Mouse (Mus musculus) embryonic fibroblast, embryonic 13.5 days (primary cell): ENCODE data around the gene Rac1. TPM values are rescaled to one million over a fixed set of nuclear protein-coding genes. Genes with fewer than 3 reads are reported as not detected.

Experiments
- H3K27ac ChIP-seq: 2 replicates; pipeline ENCODE4 v1.5.1; 2012; ENCODE audit warnings: low read length, control low read depth, inconsistent platforms; ENCODE audit not compliant: insufficient read depth
- H3K4me1 ChIP-seq: 2 replicates; pipeline ENCODE4 v1.6.1; 2011; ENCODE audit warnings: low read length; ENCODE audit not compliant: control insufficient read depth, insufficient read depth
- H3K4me3 ChIP-seq: 2 replicates; pipeline ENCODE4 v1.5.1; 2011; ENCODE audit warnings: mild to moderate bottlenecking, control low read depth, low read length; ENCODE audit not compliant: insufficient read depth
- CTCF ChIP-seq: IDR thresholded peaks from 2 replicates; pipeline ENCODE4 v1.5.1; 2011; ENCODE audit warnings: mild to moderate bottlenecking, control low read depth, low read length, moderate library complexity, borderline replicate concordance; ENCODE audit not compliant: insufficient read depth
- POLR2A ChIP-seq: IDR thresholded peaks from 2 replicates; pipeline ENCODE4 v1.6.1; 2011; ENCODE audit warnings: low read depth, mild to moderate bottlenecking, control low read depth, low read length, moderate library complexity
- polyA plus RNA-seq: library from polyadenylated mRNA; stranded (reverse); fragments of >200 nt; gene quantifications from 2 replicates; pipeline ENCODE4 v1.2.4, GENCODE M21; 2011; ENCODE audit warnings: low read depth; ENCODE audit not compliant: missing spikeins, insufficient read length

Gene Rac1
- polyA plus RNA-seq, 1 experiment: 474 TPM

- Histone ChIP-seq H3K4me1 (no peaks in the 10 kb centered on the region), H3K4me3 (no peak overlapping the region), H3K27ac (no peak overlapping the region)
- TF ChIP-seq CTCF (no peak), POLR2A (no peak)
Measured at GRCm38 (mm10) chr5:143499686-143500085, 28.1 kb downstream of the Rac1 start.

DNA sequence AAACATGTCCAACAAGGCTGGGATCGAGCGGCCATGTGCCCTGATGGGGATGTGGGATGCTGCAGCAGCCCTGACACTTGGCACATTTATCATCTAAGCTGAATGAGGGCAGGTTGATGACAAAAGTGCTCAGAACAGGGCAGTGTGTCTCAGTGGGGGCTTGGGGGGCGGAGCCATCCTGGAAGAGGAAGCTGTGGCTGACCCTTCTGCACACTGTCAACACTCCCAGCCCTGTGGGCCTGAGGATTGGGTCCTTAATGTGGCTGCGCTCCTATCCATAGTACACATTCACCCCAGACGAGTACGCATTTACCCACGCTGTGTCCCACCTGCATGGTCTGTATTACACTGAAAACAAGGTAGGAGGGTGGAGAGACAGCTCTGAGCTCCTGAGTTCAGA, 28.6 kb downstream of the Rac1 start:
- no peak overlapping the region for H3K4me3 ChIP-seq
- H3K4me1 ChIP-seq: no peaks in the 10 kb centered on the region
- no peak overlapping the region for H3K27ac ChIP-seq
- TF ChIP-seq POLR2A: no peak
- no peak for TF ChIP-seq CTCF

DNA sequence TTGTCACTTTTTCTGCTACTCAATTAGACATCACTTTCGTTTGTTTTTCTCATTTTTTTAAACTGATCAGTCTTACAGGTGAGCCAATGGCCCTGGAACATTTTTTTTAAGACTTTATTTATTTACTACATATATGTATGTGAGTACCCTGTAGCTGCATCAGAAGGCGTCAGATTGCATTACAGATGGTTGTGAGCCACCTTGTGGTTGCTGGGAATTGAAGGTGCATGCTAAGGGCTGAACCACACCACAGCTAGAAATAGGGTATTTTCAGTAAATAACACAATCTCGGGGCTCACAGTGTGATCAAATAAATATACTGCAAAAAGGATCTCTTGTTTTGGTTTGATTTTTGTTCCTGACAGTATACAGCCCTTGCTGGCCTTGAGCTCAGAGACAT, 30.4 kb downstream of the Rac1 start:
- no peak overlapping the region for H3K27ac ChIP-seq
- TF ChIP-seq POLR2A: no peak
- 0 out of 2 replicates have a peak, but pooled peaks have one; percentile 3 for TF ChIP-seq CTCF

DNA sequence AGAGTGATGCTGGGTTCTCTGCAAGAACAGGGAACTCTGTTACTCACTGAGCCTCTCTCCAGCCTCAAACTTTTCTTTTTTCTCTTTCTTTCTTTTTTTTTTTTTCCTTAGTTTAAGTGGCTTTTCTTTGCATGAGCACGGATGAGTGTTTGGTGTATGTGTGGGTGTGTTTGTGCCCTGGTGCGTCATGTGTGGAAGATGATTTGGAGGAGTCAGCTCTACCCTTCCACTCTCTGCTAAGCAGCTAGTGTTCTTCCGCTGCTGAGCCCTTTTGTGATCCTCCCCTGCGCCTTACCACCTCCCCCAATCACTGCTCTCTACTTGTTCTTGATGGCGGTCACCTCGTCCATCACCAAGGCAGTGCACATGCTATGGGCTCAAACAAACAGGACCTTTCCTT, 32.1 kb downstream of the Rac1 start:
- H3K4me1 ChIP-seq: no peaks in the 10 kb centered on the region
- no peak for TF ChIP-seq CTCF
- TF ChIP-seq POLR2A: no peak
- H3K4me3 ChIP-seq: no peak overlapping the region
- H3K27ac ChIP-seq: no peak overlapping the region

More for the DNA sequence above, 30.4 kb downstream of the Rac1 start:
- no peak overlapping the region for H3K4me3 ChIP-seq
- no peaks in the 10 kb centered on the region for H3K4me1 ChIP-seq

DNA sequence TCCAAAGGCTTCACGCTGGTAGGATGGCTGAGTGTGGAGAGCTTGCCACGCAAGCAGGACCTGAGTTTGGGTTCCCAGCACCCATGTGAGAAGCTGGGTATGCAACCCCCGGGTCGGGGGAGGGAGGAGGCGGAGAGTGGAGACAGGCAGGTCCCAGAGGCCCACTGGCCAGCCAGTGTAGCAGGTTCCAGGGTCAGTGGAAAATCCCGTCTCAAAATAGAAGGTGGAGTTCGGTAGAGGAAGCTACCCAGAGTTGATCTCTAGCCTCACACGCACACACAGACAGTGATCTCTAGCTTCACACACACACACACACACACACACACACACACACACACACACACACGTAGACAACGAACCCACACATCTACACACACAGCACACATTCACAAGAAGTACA, 34.7 kb downstream of the Rac1 start:
- no peaks in the 10 kb centered on the region for H3K4me1 ChIP-seq
- H3K27ac ChIP-seq: no peak overlapping the region
- no peak overlapping the region for H3K4me3 ChIP-seq
- no peak for TF ChIP-seq CTCF
- TF ChIP-seq POLR2A: no peak

DNA sequence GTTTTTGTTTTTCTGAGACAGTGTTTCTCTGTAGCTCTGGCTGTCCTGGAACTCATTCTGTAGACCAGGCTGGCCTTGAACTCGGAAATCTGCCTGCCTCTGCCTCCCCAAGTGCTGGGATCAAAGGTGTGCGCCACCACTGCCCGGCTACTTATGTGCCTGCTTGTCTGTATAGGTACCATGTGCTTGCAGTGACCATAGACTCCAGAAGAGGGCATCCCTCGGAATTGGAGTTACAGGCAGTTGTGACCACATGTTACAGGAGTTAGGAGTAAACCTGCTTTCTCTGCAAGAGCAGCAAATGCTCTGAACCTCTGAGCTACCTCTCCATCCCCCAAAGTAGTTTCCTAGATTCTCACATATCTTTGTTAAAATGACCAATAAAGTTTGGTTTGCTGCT, 36.1 kb downstream of the Rac1 start:
- TF ChIP-seq CTCF: no peak
- TF ChIP-seq POLR2A: no peak
- Histone ChIP-seq H3K4me3 (no peak overlapping the region), H3K27ac (no peak overlapping the region), H3K4me1 (no peaks in the 10 kb centered on the region)

DNA sequence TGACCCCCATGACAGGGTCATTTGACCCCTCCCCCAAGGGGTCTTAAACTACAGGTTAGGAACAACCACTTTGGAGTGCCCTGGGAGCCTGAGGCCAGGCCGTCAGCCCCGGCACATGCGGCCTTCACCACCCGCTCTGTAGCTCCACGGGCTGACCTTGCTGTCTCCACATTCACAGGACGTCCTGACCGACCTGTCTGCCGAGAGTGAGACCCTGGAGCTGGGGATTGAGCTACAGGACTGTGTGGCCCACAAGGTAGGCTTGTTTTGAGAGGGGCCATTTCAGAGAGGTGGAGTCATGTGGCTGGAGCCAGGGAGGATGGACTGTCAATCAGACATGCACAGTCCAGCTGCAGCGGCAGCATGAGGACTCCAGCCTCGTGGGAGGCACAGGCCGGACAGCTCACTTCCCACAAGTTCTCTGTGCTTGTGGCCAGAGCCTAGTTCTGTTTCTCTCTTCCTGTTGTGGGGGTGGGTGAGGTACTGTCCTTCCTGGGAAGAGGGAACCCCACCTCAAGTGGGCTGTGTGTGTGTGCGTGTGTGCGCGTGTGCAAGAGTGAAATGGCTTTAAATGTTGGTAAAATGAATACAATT, 38.0 kb downstream of the Rac1 start:
- no peaks in the 10 kb centered on the region for H3K4me1 ChIP-seq
- H3K27ac ChIP-seq: no peak overlapping the region
- no peak overlapping the region for H3K4me3 ChIP-seq
- no peak for TF ChIP-seq CTCF
- TF ChIP-seq POLR2A: no peak

DNA sequence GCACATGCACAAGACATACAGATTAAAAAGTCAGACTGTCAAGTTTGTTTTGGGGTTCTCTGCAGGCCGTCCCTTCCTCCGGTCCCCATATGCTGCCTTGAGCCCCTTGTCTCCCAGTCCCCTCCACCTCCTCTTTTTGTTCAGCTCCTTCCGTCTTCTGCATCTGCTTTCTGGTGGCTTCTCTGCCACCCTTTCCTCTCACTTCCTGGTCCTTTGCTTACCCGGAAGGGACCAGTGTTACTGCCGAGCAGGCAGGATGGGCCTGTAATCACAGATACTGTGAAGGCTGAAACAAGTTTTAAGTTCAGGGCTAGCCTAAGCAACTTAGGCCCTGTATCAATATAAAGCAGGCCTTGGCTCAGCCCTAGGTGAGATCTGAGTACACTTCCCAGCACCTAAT, 39.8 kb downstream of the Rac1 start:
- H3K4me3 ChIP-seq: no peak overlapping the region
- TF ChIP-seq POLR2A (no peak), CTCF (no peak)
- H3K4me1 ChIP-seq: no peaks in the 10 kb centered on the region
- no peak overlapping the region for H3K27ac ChIP-seq

DNA sequence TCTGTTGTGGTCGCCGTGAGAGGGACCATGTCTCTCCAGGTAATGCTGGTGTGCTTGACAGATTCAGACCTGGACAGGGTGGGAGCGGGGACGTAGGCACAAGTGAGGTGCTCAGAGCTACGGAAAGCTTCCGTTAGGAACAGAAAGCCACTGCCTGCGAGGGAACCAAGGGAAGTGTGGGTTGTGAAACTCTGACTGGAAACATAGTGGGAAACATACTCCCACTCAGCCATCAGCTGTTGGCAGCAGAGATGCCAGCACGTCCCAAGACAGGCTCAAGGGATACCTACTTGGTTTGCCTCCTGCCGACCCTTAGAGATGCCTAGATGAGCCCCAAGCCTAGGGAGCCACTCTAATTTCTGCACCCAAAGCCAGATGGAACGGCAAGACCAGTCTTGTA, 40.6 kb downstream of the Rac1 start:
- no peak for TF ChIP-seq POLR2A
- Histone ChIP-seq H3K27ac (no peak overlapping the region), H3K4me1 (no peaks in the 10 kb centered on the region), H3K4me3 (no peak overlapping the region)

DNA sequence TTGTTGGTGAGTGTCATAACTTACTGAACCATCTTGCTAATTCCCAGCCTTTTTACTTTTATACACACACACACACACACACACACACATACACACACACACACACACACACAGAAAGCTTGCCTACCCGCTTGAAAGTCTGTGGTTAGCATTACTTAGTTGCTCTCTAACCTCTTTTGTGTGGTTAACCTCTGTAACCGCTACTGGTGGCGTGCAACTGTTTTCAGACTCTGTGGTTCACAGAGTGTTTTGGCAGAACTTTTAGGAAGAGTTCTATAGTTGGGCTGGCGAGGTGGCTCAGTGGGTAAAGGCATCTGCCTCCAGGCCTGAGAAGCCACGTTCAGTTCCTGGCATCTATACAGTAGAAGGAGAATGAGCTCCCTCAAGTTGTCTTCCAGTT, 42.9 kb downstream of the Rac1 start:
- Histone ChIP-seq H3K27ac (no peak overlapping the region), H3K4me1 (no peaks in the 10 kb centered on the region), H3K4me3 (no peak overlapping the region)
- TF ChIP-seq CTCF (no peak), POLR2A (no peak)

DNA sequence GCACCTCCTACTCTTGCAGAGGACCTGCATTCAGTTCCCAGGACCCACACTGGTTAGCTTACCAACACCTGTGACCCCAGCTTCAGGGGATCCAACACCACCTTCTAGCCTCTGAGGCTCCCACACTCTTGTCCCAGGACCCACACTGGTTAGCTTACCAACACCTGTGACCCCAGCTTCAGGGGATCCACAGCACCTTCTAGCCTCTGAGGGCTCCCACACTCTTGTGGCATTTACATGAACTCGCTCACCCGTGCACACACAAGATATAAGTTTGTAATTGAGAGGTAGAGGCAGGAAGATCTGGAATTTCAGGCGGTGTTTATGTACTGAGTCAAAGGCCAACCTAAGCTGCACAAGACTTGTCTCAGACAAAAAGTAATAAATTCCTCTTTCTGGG, 49.9 kb downstream of the Rac1 start:
- peaks cover 10% of the 10 kb centered on the region for H3K4me1 ChIP-seq
- no peak overlapping the region for H3K27ac ChIP-seq
- no peak for TF ChIP-seq CTCF
- TF ChIP-seq POLR2A: no peak
- H3K4me3 ChIP-seq: no peak overlapping the region
